Mouse (Mus musculus) hindbrain, embryonic 13.5 days (tissue): Measurements from ENCODE around the gene Fry. TPM values are rescaled to one million over a fixed set of nuclear protein-coding genes. Genes with fewer than 3 reads are reported as not detected.

Source experiments
- ATAC-seq: fragments of 200-750 bp; cut with Nextera tagmentation; 2 replicates; pipeline ENCODE4 v1.8.0; 2017; ENCODE audit warnings: moderate TSS enrichment; ENCODE audit not compliant: low FRiP score
- H3K27ac ChIP-seq: fragments of 300-500 bp; sonication (generic); 2 replicates; pipeline ENCODE4 v1.5.1; 2015; ENCODE audit warnings: inconsistent platforms, mild to moderate bottlenecking, moderate library complexity
- H3K27me3 ChIP-seq: fragments of 300-500 bp; sonication (generic); 2 replicates; pipeline ENCODE4 v1.6.1; 2015; ENCODE audit warnings: mild to moderate bottlenecking, inconsistent platforms
- H3K36me3 ChIP-seq: fragments of 300-500 bp; sonication (generic); 2 replicates; pipeline ENCODE4 v1.6.1; 2015; ENCODE audit warnings: mild to moderate bottlenecking, inconsistent platforms
- H3K4me1 ChIP-seq: fragments of 300-500 bp; sonication (generic); replicated peaks from 2 replicates; pipeline ENCODE4 v1.6.1; 2015; ENCODE audit warnings: inconsistent platforms
- H3K4me2 ChIP-seq: fragments of 300-500 bp; sonication (generic); 2 replicates; pipeline ENCODE4 v1.6.1; 2015; ENCODE audit warnings: inconsistent platforms, mild to moderate bottlenecking, moderate library complexity
- H3K4me3 ChIP-seq: fragments of 300-500 bp; sonication (generic); 2 replicates; pipeline ENCODE4 v1.5.1; 2015; ENCODE audit warnings: mild to moderate bottlenecking, inconsistent platforms
- H3K9ac ChIP-seq: fragments of 300-500 bp; sonication (generic); 2 replicates; pipeline ENCODE4 v1.6.1; 2015; ENCODE audit warnings: mild to moderate bottlenecking, inconsistent platforms
- H3K9me3 ChIP-seq: fragments of 300-500 bp; sonication (generic); 2 replicates; pipeline ENCODE4 v1.6.1; 2016; ENCODE audit warnings: inconsistent platforms
- WGBS: fragments of 180-500 bp; shearing (Covaris S2); methylation state at CpG from one replicate; pipeline ENCODE4 v1.1.7; 2015; 5-methylcytosine and 5-hydroxymethylcytosine counted together
- polyA plus RNA-seq: library from polyadenylated mRNA; unstranded; fragments of >200 nt; fragmentation: Nextera tagmentation; extraction: Ambion mirVana; gene quantifications from 2 replicates; pipeline ENCODE4 v1.2.1, GENCODE M21; 2015

Fry gene
- polyA plus RNA-seq, 1 experiment from 2014 or later: 40.7 TPM

DNA sequence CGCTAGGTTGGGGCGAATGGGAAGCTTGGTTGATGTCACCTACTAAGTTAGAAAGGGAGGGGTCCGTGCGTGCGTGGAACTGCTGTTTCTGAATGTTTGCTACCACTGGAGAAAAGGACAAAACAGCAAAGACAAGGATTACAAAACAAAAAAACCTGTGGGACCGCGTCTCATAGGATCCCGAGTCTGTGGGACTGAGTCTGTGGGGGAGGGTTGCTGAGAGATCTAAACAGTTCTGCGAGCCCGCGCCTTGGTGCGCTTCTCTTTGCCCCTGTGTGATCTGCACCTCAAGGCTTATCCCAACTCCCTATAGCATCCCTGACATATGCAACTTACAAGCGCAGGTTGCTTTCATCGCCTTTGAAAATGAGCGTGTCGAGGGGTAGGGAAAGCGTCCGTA lies 89.2 kb downstream of the Fry start:
- Histone ChIP-seq H3K9ac (no peak overlapping the region), H3K36me3 (peaks cover 3% of the 10 kb centered on the region; the same call in 1 of the 2 replicates), H3K4me2 (no peak overlapping the region), H3K27ac (no peak overlapping the region), H3K4me3 (no peak overlapping the region), H3K27me3 (no peaks in the 10 kb centered on the region), H3K9me3 (no peaks in the 10 kb centered on the region), H3K4me1 (peaks cover 4% of the 10 kb centered on the region; the same call in 1 of the 2 replicates)
- no peak for ATAC-seq
- WGBS: 64% methylated on average over 18 of the region's 18 CpGs

DNA sequence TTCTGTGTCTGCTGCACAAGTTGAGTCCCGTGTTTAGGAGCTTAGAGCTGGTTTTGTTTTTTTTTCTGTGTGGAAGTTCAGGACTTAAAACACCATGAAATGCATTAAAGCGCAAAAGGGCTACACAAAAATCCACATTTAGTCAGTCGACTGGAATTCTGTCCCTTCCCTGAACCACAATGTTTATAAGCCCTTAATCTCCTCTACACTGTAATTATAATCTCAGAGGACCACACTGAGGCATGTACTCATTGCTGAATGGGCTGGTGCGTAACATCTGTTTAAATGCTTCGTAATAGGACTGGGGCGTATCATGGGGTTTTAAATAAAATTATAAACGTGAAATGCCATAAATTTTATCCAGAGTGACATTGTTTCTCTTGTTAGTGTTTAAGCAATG lies 89.6 kb downstream of the Fry start:
- 54% methylated on average over 7 of the region's 7 CpGs for WGBS
- Histone ChIP-seq H3K4me1 (peaks cover 4% of the 10 kb centered on the region; the same call in 1 of the 2 replicates), H3K4me2 (no peak overlapping the region), H3K4me3 (no peak overlapping the region), H3K27ac (no peak overlapping the region), H3K9ac (no peak overlapping the region), H3K9me3 (no peaks in the 10 kb centered on the region), H3K27me3 (no peaks in the 10 kb centered on the region), H3K36me3 (peaks cover 3% of the 10 kb centered on the region; the same call in 1 of the 2 replicates)
- no peak for ATAC-seq

DNA sequence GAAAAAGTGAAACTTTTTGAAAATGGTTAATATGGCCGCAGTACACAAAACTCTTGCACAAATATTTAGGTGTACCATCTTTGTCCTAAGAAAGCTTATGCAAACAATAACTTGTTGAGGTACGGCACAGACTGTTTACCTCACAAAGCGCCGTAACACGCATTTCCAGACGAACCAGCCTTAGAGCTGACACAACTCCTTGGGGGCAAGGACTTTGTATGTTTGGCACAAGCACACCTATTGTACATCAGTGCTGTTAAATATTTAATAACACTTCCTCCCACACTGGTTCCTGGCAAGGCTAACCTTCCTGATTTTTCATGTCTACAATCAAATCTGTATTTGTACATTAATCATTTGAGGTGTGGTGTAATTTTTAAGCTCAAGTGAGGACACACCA lies 95.6 kb downstream of the Fry start:
- no peak overlapping the region for H3K4me3 ChIP-seq
- H3K4me1 ChIP-seq: no peaks in the 10 kb centered on the region
- H3K9ac ChIP-seq: no peak overlapping the region
- WGBS: 93% methylated on average over 6 of the region's 6 CpGs
- H3K9me3 ChIP-seq: no peaks in the 10 kb centered on the region
- H3K27me3 ChIP-seq: no peaks in the 10 kb centered on the region
- H3K4me2 ChIP-seq: no peak overlapping the region
- ATAC-seq: no peak
- H3K36me3 ChIP-seq: no peaks in the 10 kb centered on the region
- no peak overlapping the region for H3K27ac ChIP-seq

DNA sequence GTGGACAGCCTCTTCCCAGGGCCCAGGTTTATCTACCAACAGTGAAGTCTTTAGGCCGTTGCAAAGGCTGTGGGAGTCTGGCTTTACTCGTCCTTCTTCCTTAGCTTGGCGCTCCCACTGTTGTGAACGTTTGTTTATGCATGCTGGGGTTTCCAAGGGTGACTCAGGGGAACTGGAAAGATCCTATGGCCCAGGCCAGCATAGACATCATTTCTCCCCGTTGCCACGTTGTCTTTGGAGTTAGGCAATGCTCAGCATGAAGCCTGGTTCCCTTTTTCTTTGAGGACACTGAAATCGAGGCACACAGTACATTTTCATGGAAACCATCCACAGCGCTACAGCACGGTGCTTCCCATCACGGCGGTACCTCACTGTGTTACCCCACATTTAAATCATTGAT lies 97.6 kb downstream of the Fry start:
- 65% methylated on average over 11 of the region's 11 CpGs for WGBS
- no peak overlapping the region for H3K9ac ChIP-seq
- H3K27ac ChIP-seq: no peak overlapping the region
- no peaks in the 10 kb centered on the region for H3K36me3 ChIP-seq
- no peak for ATAC-seq
- H3K4me2 ChIP-seq: no peak overlapping the region
- no peak overlapping the region for H3K4me3 ChIP-seq
- H3K4me1 ChIP-seq: no peaks in the 10 kb centered on the region
- H3K9me3 ChIP-seq: no peaks in the 10 kb centered on the region
- H3K27me3 ChIP-seq: no peaks in the 10 kb centered on the region

DNA sequence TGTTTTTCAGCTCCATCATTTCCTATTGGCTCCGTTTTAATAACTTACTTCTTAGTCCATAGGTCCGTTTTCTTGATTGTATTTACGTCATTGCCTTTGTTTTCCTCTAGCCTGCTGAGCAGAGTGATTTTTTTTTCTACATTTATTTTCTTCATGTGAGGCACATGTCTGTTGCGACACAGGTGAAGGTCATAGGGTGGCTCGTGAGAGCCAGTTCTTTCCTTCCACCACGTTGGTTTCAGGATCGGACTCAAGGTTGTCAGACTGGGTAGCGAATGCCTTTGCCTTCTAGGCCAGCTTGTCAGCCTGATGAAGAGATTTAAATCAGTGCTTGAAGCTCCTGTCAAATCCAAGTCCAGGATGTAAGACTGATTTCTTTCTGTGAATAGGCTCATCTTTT lies 101.0 kb downstream of the Fry start:
- Histone ChIP-seq H3K27me3 (no peaks in the 10 kb centered on the region), H3K4me2 (no peak overlapping the region), H3K9ac (no peak overlapping the region), H3K36me3 (no peaks in the 10 kb centered on the region), H3K4me1 (no peaks in the 10 kb centered on the region), H3K4me3 (no peak overlapping the region), H3K27ac (no peak overlapping the region), H3K9me3 (no peaks in the 10 kb centered on the region)
- 88% methylated on average over 8 of the region's 8 CpGs for WGBS
- ATAC-seq: no peak

DNA sequence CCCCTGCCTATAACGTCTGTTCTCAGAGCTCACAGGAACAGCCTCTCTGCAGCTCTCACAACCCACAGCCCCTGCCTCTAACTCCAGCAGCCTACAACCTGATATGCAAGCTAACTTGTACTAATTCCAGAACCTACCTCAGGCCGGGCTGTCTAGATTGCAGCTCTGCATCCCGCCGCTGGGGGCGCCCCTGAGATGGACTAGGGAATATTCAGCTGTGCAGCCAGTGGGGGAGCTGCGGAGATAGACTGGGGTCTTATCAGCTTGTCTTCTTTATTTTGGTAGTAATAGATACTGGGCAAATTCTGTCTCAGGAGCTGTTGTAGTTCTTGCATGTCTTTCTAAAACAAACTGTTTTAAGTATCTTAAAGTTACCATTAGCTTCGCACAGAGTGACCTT lies 101.9 kb downstream of the Fry start:
- no peaks in the 10 kb centered on the region for H3K27me3 ChIP-seq
- WGBS: 44% methylated on average over 7 of the region's 7 CpGs

DNA sequence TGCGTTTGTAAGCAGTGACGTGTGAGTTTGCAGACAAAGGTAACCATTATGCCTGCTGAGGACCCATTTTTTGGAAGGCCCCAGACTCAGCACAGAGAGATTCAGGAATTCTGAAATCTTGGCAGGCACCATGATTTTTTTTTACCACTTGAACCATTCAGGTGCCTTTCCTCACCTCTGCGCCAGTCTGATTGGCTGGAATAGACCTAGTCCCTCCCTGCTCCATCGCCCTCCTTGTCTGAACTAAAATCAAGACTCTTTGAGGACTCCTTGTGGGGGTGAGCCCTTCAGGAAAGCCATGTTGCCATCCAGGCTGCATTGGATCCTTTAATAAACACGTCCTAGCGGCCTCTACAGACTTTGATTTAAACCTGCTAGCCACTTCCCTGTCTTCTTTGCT lies 103.4 kb downstream of the Fry start:
- H3K4me3 ChIP-seq: no peak overlapping the region
- no peaks in the 10 kb centered on the region for H3K27me3 ChIP-seq
- no peaks in the 10 kb centered on the region for H3K4me1 ChIP-seq
- H3K27ac ChIP-seq: no peak overlapping the region
- H3K36me3 ChIP-seq: no peaks in the 10 kb centered on the region
- H3K9me3 ChIP-seq: no peaks in the 10 kb centered on the region
- 86% methylated on average over 6 of the region's 6 CpGs for WGBS
- no peak overlapping the region for H3K4me2 ChIP-seq
- H3K9ac ChIP-seq: no peak overlapping the region
- no peak for ATAC-seq

More for the DNA sequence above, 101.9 kb downstream of the Fry start:
- Histone ChIP-seq H3K9ac (no peak overlapping the region), H3K9me3 (no peaks in the 10 kb centered on the region), H3K27ac (no peak overlapping the region), H3K4me3 (no peak overlapping the region), H3K4me1 (no peaks in the 10 kb centered on the region), H3K4me2 (no peak overlapping the region), H3K36me3 (no peaks in the 10 kb centered on the region)
- ATAC-seq: no peak

DNA sequence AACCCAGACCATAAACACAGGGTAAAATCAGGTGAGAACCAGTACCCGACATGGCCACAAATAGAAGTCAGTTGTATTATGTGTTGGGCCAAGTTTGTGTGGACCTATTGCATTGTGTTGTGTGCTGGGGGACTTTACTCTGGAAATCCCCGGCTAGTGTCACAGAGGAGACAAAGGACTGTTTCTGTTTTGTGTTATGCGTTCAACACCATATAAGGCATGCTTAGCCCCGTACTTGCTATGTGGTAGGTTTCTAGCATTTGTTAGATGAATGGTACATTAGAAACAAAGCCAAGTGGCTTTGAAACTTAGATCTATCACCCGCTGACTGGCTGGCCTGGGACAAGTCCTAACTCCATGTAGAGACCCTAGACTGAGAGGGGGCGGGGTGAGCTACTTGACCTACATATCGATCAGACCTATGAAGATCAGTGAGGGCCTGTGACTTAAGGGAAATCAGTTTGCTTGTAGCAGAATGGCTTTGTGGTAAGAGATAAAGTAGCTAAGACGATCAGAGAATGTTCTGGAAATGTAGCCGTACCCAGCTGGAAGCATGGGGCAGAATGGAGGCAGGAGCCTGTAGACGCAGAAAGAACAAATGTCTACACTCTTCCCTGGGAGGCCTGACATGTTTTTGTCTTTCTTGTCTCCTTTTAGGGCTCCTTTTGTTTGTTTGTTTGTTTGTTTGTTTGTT lies 105.2 kb downstream of the Fry start:
- Histone ChIP-seq H3K27me3 (no peaks in the 10 kb centered on the region), H3K36me3 (no peaks in the 10 kb centered on the region), H3K27ac (no peak overlapping the region), H3K9me3 (no peaks in the 10 kb centered on the region), H3K4me1 (no peaks in the 10 kb centered on the region), H3K4me3 (no peak overlapping the region), H3K4me2 (no peak overlapping the region), H3K9ac (no peak overlapping the region)
- WGBS: 91% methylated on average over 10 of the region's 10 CpGs
- no peak for ATAC-seq

DNA sequence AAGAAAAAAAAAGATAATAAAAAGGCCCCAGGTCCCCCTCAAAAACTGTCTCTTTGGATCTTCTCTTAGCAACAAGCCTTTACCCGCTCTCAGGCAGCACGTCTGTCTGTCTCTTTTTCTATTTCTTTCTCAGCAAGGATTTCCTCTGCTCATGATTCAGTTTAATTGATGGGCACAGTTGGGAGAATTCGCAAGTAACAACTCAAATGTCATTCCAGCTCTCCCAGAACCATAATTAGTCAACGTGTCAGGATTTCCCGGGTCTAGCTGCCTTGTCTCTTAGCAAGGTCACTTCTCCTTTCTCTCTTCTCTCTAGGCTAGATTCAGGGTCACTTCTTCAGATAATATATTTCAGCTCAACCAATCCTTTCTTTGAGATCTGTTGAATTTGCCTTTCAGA lies 110.6 kb downstream of the Fry start:
- no peaks in the 10 kb centered on the region for H3K9me3 ChIP-seq
- ATAC-seq: no peak
- no peaks in the 10 kb centered on the region; the same call in 1 of the 2 replicates for H3K4me1 ChIP-seq
- H3K9ac ChIP-seq: no peak overlapping the region
- no peak overlapping the region for H3K4me2 ChIP-seq
- no peaks in the 10 kb centered on the region for H3K27me3 ChIP-seq
- no peak overlapping the region for H3K4me3 ChIP-seq
- H3K36me3 ChIP-seq: no peaks in the 10 kb centered on the region
- 56% methylated on average over 5 of the region's 5 CpGs for WGBS
- H3K27ac ChIP-seq: no peak overlapping the region

DNA sequence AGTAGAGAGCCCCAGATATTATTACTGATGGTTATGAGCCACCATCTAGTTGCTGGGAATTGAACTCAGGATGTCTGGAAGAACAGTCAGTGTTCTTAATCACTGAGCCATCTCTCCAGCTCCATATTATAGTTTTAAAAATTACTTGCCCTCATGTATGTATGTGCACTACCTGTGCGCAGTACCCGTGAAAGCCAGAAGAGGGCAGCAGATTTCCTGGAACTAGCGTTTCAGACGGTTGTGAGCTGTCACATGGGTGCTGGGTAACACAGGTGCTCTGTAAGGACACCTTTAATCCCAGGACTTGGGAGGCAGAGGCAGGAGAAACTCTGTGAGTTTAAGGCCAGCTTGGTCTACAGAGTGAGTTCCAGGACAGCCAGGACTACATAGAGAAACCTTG lies 111.3 kb downstream of the Fry start:
- Histone ChIP-seq H3K27me3 (no peaks in the 10 kb centered on the region), H3K9ac (no peak overlapping the region), H3K4me3 (no peak overlapping the region), H3K4me2 (no peak overlapping the region), H3K9me3 (no peaks in the 10 kb centered on the region), H3K36me3 (no peaks in the 10 kb centered on the region), H3K27ac (no peak overlapping the region), H3K4me1 (no peaks in the 10 kb centered on the region; the same call in 1 of the 2 replicates)
- ATAC-seq: no peak
- 93% methylated on average over 4 of the region's 4 CpGs for WGBS

DNA sequence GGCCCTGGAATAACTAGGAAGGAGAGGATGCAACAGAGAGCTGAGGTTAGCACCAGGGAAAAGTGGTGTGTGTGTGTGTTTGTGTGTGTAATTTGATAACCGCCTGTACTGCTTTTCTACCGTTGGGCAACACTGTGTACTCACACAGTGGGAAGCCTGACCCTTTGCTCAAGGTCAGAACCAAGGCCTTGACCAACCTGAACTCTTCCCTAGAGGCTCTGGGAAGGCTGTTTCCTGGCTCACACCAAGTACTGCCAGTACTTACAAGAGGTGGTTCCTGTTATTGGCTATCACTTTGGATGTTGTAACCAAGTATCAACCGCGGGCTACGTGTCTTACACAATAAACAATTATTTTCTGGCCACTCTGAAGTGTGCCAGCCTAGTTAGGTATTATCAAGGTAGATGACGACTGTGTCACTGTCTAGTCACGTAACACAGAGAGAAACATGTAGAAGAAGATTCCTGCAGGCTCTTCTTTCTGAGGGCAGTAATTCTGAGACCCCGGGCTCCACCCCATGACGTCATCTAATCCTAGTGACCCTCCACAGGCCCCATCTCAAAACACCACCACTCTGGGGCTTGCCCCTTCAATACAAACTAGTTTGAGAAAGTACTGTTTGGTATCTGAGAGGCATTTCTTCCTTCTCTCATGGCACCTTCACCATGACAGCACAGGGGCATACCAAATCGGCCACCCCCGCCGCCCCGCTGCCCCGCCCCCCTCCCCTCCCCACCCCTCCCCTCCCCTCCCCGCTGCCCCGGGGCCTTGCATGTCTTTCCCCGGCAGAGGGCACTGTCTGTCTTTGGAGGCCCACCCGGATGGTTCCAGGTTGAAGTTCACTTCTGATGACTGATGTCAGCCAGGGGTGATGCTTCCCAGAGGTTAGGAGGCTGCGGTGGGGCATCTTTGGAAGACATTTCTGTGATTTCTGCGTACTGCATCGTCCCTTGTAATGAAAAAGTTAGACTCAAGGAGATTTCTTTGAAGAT lies 114.0 kb downstream of the Fry start:
- no peak overlapping the region for H3K9ac ChIP-seq
- no peaks in the 10 kb centered on the region; the same call in 1 of the 2 replicates for H3K4me1 ChIP-seq
- WGBS: 41% methylated on average over 15 of the region's 21 CpGs
- ATAC-seq: peak; percentile 49; the same call in 1 of the 2 replicates
- no peak overlapping the region for H3K27ac ChIP-seq
- H3K9me3 ChIP-seq: no peaks in the 10 kb centered on the region
- H3K36me3 ChIP-seq: no peaks in the 10 kb centered on the region; the same call in 1 of the 2 replicates
- no peak overlapping the region for H3K4me2 ChIP-seq
- H3K4me3 ChIP-seq: no peak overlapping the region
- no peaks in the 10 kb centered on the region for H3K27me3 ChIP-seq

DNA sequence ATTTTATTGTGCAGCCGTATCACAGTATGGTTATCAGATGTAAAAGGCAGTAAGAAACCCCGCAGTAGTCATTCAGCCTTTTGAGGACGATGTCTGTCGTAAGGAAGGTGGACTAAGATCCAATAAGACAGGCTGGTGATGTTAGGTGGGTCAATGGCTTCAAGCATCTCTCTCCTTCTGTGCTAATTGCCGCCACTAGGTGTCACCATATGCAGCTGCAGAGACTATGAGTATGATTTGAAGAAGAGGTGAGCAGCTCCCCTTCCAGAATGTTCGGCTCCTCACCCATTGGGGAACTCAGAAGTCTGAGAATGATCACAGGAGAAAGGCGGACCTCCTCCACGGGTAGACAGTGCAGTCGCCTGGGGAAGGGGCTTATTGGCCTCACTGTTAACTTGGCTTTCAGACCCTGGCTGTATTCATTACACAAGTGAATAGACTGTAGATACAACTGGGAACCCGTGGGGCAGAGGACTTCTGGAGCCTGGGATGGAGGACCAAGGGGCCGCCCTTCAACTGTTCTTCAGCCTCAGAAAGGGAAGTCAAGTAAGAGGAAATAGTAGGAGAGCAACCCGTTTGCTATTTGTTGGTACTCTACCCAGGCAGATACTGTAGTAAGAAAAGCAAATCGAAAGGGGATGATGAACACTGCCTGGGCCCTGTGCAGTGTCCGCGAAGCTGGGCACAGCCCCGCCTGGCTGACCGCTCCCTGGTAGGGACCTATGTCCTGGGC lies 114.9 kb downstream of the Fry start:
- no peaks in the 10 kb centered on the region for H3K9me3 ChIP-seq
- no peak overlapping the region for H3K4me2 ChIP-seq
- 61% methylated on average over 17 of the region's 17 CpGs for WGBS

More for the DNA sequence above, 114.9 kb downstream of the Fry start:
- H3K4me1 ChIP-seq: no peaks in the 10 kb centered on the region; the same call in 1 of the 2 replicates
- no peak overlapping the region for H3K4me3 ChIP-seq
- H3K27ac ChIP-seq: no peak overlapping the region
- no peak overlapping the region for H3K9ac ChIP-seq
- H3K27me3 ChIP-seq: no peaks in the 10 kb centered on the region
- ATAC-seq: peak; percentile 86
- H3K36me3 ChIP-seq: no peaks in the 10 kb centered on the region; the same call in 1 of the 2 replicates
